Mouse (Mus musculus) embryonic stem cell, embryonic (primary cell): Measurements from ENCODE around the gene Terb2.

Experiments used
- CTCF ChIA-PET, 4 experiments: fragments of 300-600 bp in 2 of 4; fragments of 350-600 bp in 2 of 4; sonication (Branson Sonifier 250); formaldehyde crosslinking; loops; one replicate each; lab custom pipeline; 2022; ENCODE audit warnings: inconsistent platforms in 2 of 4; lab: Charles Lee
- POLR2A ChIA-PET, 4 experiments: fragments of 300-600 bp in 2 of 4; fragments of 350-600 bp in 2 of 4; sonication (Branson Sonifier 250); formaldehyde crosslinking; loops; one replicate each; lab custom pipeline; 2022; ENCODE audit warnings: antibody characterized with exemption in 4 of 4, inconsistent platforms in 1 of 4; lab: Charles Lee

Terb2 gene

DNA sequence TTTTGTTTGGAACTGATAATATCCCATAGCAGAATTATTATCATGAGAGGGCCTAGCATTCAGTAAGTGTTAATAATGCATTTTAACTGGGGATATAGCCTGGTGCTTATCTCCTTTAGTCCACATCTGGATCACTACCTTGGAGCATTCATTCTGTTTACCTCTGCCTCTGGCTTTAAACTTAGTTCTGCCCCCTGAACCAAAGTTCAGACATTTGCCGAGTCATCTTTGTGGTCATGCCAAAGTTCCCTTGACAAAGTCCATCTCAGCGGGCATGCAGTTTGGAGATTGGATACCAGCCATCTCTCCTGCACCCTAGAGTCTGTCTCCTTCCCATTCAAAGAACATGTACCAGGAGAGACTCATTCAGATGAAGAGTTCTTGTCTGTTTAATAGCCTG, 49.4 kb downstream of the Terb2 start:
- CTCF ChIA-PET, result interaction anchor here in 3 of 4 experiments (0.5 to 2.1 kb wide), 3 partner anchors 8 to 145 kb away, joined by 4 to 12 read pairs (median 12); no protein-coding TSS in a partner anchor
- POLR2A ChIA-PET, result interaction anchor here in 3 of 4 experiments (0.6 to 2.8 kb wide), 16 partner anchors 8 to 376 kb away, joined by 3 to 13 read pairs (median 4); partner anchors contain the start of genes B2m (in 1 of the 3), Patl2 (in 1 of the 3), Shf (in 1 of the 3) and Spg11 (in 1 of the 3)

DNA sequence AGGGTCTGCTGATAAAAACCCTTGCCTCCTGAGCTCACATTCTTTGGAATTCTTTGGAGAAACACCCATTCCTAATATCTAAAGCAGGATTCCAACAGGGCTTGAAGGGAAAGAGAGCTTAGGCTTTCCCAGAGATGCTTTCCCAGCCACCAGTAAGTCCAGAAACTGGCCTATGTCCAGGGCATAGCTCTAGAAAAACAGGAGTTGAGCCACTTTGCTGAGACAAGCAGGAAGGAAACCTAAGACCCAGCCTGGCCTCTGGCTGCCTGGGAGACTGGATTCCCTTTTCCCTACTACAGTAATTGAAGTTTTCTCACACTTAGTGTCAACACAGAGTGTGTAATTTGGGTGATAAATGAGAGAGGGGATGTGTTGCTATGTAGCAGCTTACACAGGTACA, 50.2 kb downstream of the Terb2 start:
- CTCF ChIA-PET, result interaction anchor here in 1 of 4 experiments (0.6 kb wide), 1 partner anchor 112 kb away, joined by 3 read pairs; no protein-coding TSS in a partner anchor
- POLR2A ChIA-PET, result no interaction called here

DNA sequence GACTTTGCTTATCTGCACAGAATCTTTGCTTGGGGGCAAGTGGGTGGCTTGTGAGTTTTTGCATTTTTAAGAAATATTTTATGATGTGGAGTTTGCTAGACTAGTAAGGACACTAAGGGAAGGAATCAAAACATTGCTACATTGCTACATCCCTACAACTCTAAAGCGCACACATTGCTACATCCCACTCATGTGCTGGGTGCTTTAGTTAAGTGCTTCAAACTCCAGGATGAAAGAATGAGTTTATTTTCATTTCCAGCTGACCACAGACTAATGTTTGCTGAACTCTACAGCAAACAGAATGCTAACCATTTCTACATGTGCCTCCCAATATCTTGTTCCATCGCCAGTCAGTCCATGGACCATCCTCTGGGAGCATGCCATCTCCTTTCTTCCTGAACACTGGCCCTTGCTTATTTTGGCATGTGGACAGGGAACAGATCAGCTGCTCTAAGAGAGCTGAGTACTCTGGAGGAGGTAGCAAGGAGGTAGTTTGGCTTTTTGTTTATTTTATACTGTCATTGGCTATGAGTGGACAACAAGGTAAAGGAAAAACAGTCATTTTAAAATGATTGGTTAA, 51.9 kb downstream of the Terb2 start:
- CTCF ChIA-PET, result no interaction called here
- POLR2A ChIA-PET, result interaction anchor here in 2 of 4 experiments (0.8 to 1.3 kb wide), 2 partner anchors 8 to 52 kb away, joined by 3 to 5 read pairs; partner anchors contain the start of genes Patl2 (in 1 of the 2) and Terb2 (in 1 of the 2)

DNA sequence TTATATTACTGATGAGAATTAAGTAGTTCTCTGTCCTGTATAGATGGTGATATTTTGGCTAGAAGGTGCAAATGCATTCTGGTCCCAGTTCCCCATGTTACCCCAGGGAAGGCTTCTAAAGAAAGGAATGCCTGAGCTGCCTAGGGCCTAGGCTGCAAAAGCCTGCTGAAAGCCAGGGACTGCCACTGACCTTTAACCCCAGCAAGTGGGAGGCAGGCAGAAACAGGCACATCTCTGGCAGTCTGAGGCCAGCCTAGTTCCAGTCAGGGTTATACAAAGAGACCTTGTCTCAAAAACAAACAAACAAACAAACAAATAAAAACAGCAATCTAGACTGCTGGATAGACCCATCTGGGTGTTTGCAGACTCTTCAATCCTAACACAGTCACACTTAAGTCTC, 54.7 kb downstream of the Terb2 start:
- ChIA-PET CTCF (no interaction called here), POLR2A (no interaction called here)

DNA sequence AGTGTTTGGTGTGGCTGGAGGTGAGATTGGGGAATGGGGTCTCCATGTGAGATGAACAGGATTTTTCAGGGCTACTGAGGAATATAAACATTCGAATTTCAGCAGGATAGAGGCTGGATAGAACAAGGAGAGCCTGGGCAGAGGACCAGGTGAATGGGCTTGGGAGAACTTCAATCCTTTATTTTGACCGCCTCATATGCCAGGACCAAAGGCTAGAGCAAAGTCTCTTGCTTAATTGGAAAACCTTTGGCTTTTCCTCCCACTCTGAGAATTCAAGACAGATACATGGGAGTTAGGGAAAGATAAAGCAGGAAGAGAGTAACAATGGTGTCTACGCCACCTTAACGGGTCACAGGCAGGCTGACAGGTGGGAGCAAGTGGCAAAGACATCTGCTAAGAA, 55.2 kb downstream of the Terb2 start:
- CTCF ChIA-PET, result interaction anchor here in 1 of 4 experiments (0.5 kb wide), 1 partner anchor 134 kb away, joined by 15 read pairs; no protein-coding TSS in a partner anchor
- POLR2A ChIA-PET, result no interaction called here

DNA sequence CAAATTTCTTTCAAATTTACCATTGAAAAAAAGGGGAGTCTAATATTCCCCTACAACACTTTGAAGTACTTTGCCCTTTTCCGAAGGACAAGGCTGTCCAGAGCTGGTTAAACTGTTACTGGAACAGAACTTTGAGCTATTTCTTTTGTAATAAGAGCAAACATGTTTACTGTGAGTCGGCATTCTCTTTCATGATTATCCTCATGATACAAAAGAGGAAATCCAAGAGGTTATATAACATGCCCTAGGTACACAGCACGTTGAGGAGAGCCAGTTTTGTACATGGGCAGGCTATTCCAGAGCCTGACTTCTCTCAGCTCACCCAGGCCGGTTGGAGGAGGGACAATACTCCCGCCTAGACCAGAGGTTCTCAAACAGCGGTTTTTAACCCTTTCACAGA, 55.9 kb downstream of the Terb2 start:
- ChIA-PET POLR2A (interaction anchor here in 1 of 4 experiments (1.5 kb wide), 1 partner anchor 124 kb away, joined by 3 read pairs; no protein-coding TSS in a partner anchor), CTCF (no interaction called here)

DNA sequence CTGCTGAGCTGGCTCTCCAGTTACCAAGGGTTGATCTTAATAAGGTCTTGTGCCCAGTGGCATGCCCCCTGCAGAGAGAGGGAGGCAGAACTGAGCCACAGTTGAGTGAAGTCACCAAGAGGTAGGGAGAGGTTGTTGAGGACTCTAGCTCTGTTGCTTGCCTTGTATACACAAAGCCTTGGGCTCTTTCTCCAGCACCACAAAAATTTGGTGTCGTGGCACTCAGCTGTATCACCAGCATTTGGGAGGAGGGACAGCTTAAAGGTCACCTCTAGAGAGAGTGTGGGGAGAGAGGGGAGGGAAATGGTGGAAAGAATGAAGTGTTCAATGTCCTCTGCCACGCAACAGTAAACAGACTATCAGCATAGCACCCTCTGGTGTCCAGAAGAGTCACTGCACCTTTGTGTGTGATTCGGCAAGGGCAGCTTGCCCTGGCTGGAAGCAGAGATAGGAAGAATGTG, 57.6 kb downstream of the Terb2 start:
- ChIA-PET POLR2A (interaction anchor here in 3 of 4 experiments (0.6 to 2.3 kb wide), 7 partner anchors 9 to 387 kb away, joined by 3 to 13 read pairs (median 5); partner anchors contain the start of genes Sord (in 2 of the 3), B2m (in 1 of the 3) and Spg11 (in 1 of the 3)), CTCF (interaction anchor here (0.5 to 2.5 kb wide), 38 partner anchors 9 to 612 kb away, joined by 3 to 12 read pairs (median 4); partner anchors contain the start of genes Sord (in 2 of the 4), Duox1 (in 1 of the 4), Duox2 (in 1 of the 4) and Duoxa1 (in 1 of the 4))

DNA sequence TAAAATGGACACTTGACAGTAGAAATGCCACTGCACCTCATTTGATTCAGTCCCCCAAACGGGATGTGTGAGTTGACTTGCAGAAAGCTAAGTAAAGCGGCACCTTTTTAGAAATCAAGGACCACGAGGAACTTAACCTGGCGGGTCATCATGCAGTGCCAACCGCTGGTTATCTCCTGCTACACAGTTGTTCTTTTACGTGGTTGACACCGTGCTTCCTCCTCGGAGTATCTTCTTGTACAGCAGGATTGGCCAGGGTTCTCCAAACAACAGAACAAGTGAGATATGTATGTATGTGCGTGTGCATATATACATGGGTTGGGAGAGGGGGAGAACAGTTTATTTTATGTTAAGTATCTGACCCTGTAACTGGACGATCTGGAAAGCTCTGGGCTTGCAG, 61.7 kb downstream of the Terb2 start:
- POLR2A ChIA-PET, result interaction anchor here in 3 of 4 experiments (0.6 to 1.6 kb wide), 4 partner anchors 8 to 32 kb away, joined by 3 to 5 read pairs (median 4); partner anchors contain the start of gene Sord (in 1 of the 3)
- CTCF ChIA-PET, result interaction anchor here in 1 of 4 experiments (0.6 kb wide), 1 partner anchor 115 kb away, joined by 3 read pairs; no protein-coding TSS in a partner anchor

DNA sequence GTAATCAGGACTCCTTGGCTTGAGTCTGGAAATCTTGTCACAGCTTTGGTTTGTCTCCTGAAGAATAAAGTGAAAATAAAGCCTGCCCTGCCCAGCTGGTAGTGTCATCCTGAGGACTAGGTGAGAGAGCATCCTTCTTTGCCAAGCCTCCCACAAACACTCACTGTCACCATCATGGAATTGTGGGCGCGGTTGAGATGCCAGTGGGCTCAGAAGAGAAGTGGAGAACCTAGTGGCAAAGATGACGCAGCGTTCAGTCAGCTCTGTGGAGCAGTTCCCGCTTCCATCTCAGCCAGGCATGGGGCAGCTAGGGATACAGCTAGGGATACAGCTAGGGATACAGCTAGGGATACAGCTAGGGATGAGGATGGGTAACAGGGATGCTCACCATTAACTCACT, 69.9 kb downstream of the Terb2 start:
- CTCF ChIA-PET, result interaction anchor here in 1 of 4 experiments (1.3 kb wide), 1 partner anchor 12 kb away, joined by 4 read pairs; no protein-coding TSS in a partner anchor
- POLR2A ChIA-PET, result interaction anchor here in 1 of 4 experiments (0.6 kb wide), 1 partner anchor 27 kb away, joined by 3 read pairs; no protein-coding TSS in a partner anchor
